Mouse (Mus musculus) cerebellum, postnatal 10 days (tissue): ENCODE results near the gene Zfp511.

Source experiments
- DNase-seq, 2 experiments: peaks; one replicate each; pipeline ENCODE4 v3.0.0; 2021; ENCODE audit warnings: mixed read lengths in 2 of 2

Zfp511 gene

GRCm38 (mm10) chr7:140036281-140037170, at the start of gene Zfp511, which contains the start of gene Tubgcp2:
TSS of gene Zfp511 (plus strand) at chr7:140036391.
TSS of gene Tubgcp2 (minus strand) at chr7:140036669.
- DNase-seq: peak; percentile 97 to 98

- DNase-seq: no peak
Observed at GRCm38 (mm10) chr7:139988272-139988671, 47.9 kb upstream of the Zfp511 start.

- DNase-seq: no peak
Observed at GRCm38 (mm10) chr7:139990864-139991394, 45.3 kb upstream of the Zfp511 start.

- DNase-seq: peak in 1 of 2 experiments; percentile 18
Observed at GRCm38 (mm10) chr7:139992406-139992805, 43.8 kb upstream of the Zfp511 start, which contains the start of gene Adam8. TSS of gene Adam8 (minus strand) at chr7:139992562.

- DNase-seq: no peak
Observed at GRCm38 (mm10) chr7:139993532-139993931, 42.7 kb upstream of the Zfp511 start.

- DNase-seq: no peak
Observed at GRCm38 (mm10) chr7:139994202-139994601, 42.0 kb upstream of the Zfp511 start.

GRCm38 (mm10) chr7:139994676-139995075, 41.5 kb upstream of the Zfp511 start:
- peak; percentile 78 to 84 for DNase-seq

GRCm38 (mm10) chr7:139998691-139999350, 37.4 kb upstream of the Zfp511 start:
- DNase-seq: no peak

- no peak for DNase-seq
Observed at GRCm38 (mm10) chr7:140001086-140001740, 35.0 kb upstream of the Zfp511 start.

GRCm38 (mm10) chr7:140004666-140005065, 31.5 kb upstream of the Zfp511 start:
- no peak for DNase-seq

GRCm38 (mm10) chr7:140006861-140007611, 29.2 kb upstream of the Zfp511 start:
- no peak for DNase-seq

- no peak for DNase-seq
Observed at GRCm38 (mm10) chr7:140007781-140008180, 28.4 kb upstream of the Zfp511 start.

GRCm38 (mm10) chr7:140011336-140011735, 24.9 kb upstream of the Zfp511 start:
- no peak for DNase-seq

- no peak for DNase-seq
Observed at GRCm38 (mm10) chr7:140031771-140032170, 4.4 kb upstream of the Zfp511 start.

GRCm38 (mm10) chr7:140032366-140032765, 3.8 kb upstream of the Zfp511 start:
- DNase-seq: no peak

GRCm38 (mm10) chr7:140033386-140033785, 2.8 kb upstream of the Zfp511 start:
- no peak for DNase-seq

- DNase-seq: no peak
Observed at GRCm38 (mm10) chr7:140035456-140035855, 735 bp upstream of the Zfp511 start.

GRCm38 (mm10) chr7:140037171-140037555, 972 bp downstream of the Zfp511 start:
- no peak for DNase-seq

GRCm38 (mm10) chr7:140042728-140043127, 6.5 kb downstream of the Zfp511 start:
- DNase-seq: no peak

- DNase-seq: no peak
Observed at GRCm38 (mm10) chr7:140045546-140045945, 9.4 kb downstream of the Zfp511 start.

GRCm38 (mm10) chr7:140047811-140048311, 11.7 kb downstream of the Zfp511 start:
- DNase-seq: peak; percentile 52 to 68
